Mouse (Mus musculus) urinary bladder, postnatal 14 days (tissue): ENCODE results near the gene Atrn.

Experiments
- DNase-seq: peaks from one replicate; pipeline ENCODE4 v3.0.0; 2021; ENCODE audit warnings: low spot score

Atrn gene

GRCm38 (mm10) chr2:130905751-130906583 lies at the start of gene Atrn, which contains the start of gene 4930402H24Rik:
Gene Atrn (plus strand): TSS chr2:130906495.
Gene 4930402H24Rik (minus strand): TSS chr2:130906406.
- peak; percentile 93 for DNase-seq

GRCm38 (mm10) chr2:130862091-130862490 lies 44.2 kb upstream of the Atrn start:
- DNase-seq: no peak

GRCm38 (mm10) chr2:130870916-130871315 lies 35.4 kb upstream of the Atrn start:
- DNase-seq: no peak

- DNase-seq: no peak
Measured at GRCm38 (mm10) chr2:130877376-130877775, 28.9 kb upstream of the Atrn start.

GRCm38 (mm10) chr2:130886983-130887382 lies 19.3 kb upstream of the Atrn start:
- DNase-seq: no peak

GRCm38 (mm10) chr2:130887456-130887855 lies 18.8 kb upstream of the Atrn start:
- no peak for DNase-seq

GRCm38 (mm10) chr2:130896944-130897343 lies 9.4 kb upstream of the Atrn start:
- no peak for DNase-seq

GRCm38 (mm10) chr2:130897856-130898255 lies 8.4 kb upstream of the Atrn start:
- no peak for DNase-seq

- DNase-seq: no peak
Measured at GRCm38 (mm10) chr2:130898783-130899182, 7.5 kb upstream of the Atrn start.

- DNase-seq: no peak
Measured at GRCm38 (mm10) chr2:130906584-130907315, 455 bp downstream of the Atrn start.

GRCm38 (mm10) chr2:130911691-130912090 lies 5.4 kb downstream of the Atrn start:
- DNase-seq: no peak

- no peak for DNase-seq
Measured at GRCm38 (mm10) chr2:130914873-130915272, 8.6 kb downstream of the Atrn start.

- DNase-seq: no peak
Measured at GRCm38 (mm10) chr2:130916521-130917147, 10.3 kb downstream of the Atrn start.

- no peak for DNase-seq
Measured at GRCm38 (mm10) chr2:130917686-130918085, 11.4 kb downstream of the Atrn start.

- DNase-seq: no peak
Measured at GRCm38 (mm10) chr2:130919062-130919593, 12.8 kb downstream of the Atrn start.

- peak; percentile 50 for DNase-seq
Measured at GRCm38 (mm10) chr2:130924950-130925349, 18.7 kb downstream of the Atrn start.

GRCm38 (mm10) chr2:130928031-130928430 lies 21.7 kb downstream of the Atrn start:
- DNase-seq: no peak

- DNase-seq: no peak
Measured at GRCm38 (mm10) chr2:130928530-130928929, 22.2 kb downstream of the Atrn start.

GRCm38 (mm10) chr2:130929994-130930393 lies 23.7 kb downstream of the Atrn start:
- DNase-seq: no peak

GRCm38 (mm10) chr2:130932865-130933264 lies 26.6 kb downstream of the Atrn start:
- DNase-seq: no peak

- no peak for DNase-seq
Measured at GRCm38 (mm10) chr2:130949781-130950180, 43.5 kb downstream of the Atrn start.

- DNase-seq: peak; percentile 91
Measured at GRCm38 (mm10) chr2:130950548-130950947, 44.3 kb downstream of the Atrn start.
